Mouse (Mus musculus): ENCODE measurements around the gene Glis3.

Glis3 gene

GRCm38 (mm10) chr19:28389146-28389545, 290.7 kb downstream of the Glis3 start:
- no peak for DNase-seq (ENCODE audit: low spot score in 2 of 2)

- no peak for DNase-seq (ENCODE audit: low spot score in 2 of 2)
Observed at GRCm38 (mm10) chr19:28383425-28383824, 296.5 kb downstream of the Glis3 start.

GRCm38 (mm10) chr19:28382168-28382911, 297.5 kb downstream of the Glis3 start:
- no peak for DNase-seq (ENCODE audit: low spot score in 2 of 2)

- no peak for DNase-seq (ENCODE audit: low spot score in 2 of 2)
Observed at GRCm38 (mm10) chr19:28381441-28381840, 298.4 kb downstream of the Glis3 start.

GRCm38 (mm10) chr19:28380691-28381262, 299.1 kb downstream of the Glis3 start:
- peak in 1 of 2 experiments; percentile 31 for DNase-seq (ENCODE audit: low spot score in 2 of 2)

GRCm38 (mm10) chr19:28377788-28378295, 302.0 kb downstream of the Glis3 start:
- DNase-seq (ENCODE audit: low spot score in 2 of 2): no peak

- DNase-seq (ENCODE audit: low spot score in 2 of 2): no peak
Observed at GRCm38 (mm10) chr19:28376401-28376800, 303.5 kb downstream of the Glis3 start.

- peak in 1 of 2 experiments; percentile 40 for DNase-seq (ENCODE audit: low spot score in 2 of 2)
Observed at GRCm38 (mm10) chr19:28375746-28376145, 304.1 kb downstream of the Glis3 start.

- no peak for DNase-seq (ENCODE audit: low spot score in 2 of 2)
Observed at GRCm38 (mm10) chr19:28374524-28374923, 305.4 kb downstream of the Glis3 start.

- no peak for DNase-seq (ENCODE audit: low spot score in 2 of 2)
Observed at GRCm38 (mm10) chr19:28368215-28368614, 311.7 kb downstream of the Glis3 start.

GRCm38 (mm10) chr19:28367274-28367673, 312.6 kb downstream of the Glis3 start:
- no peak for DNase-seq (ENCODE audit: low spot score in 2 of 2)

- no peak for DNase-seq (ENCODE audit: low spot score in 2 of 2)
Observed at GRCm38 (mm10) chr19:28366766-28367165, 313.1 kb downstream of the Glis3 start.

- DNase-seq (ENCODE audit: low spot score in 2 of 2): no peak
Observed at GRCm38 (mm10) chr19:28365897-28366296, 314.0 kb downstream of the Glis3 start.

- no peak for DNase-seq (ENCODE audit: low spot score in 2 of 2)
Observed at GRCm38 (mm10) chr19:28360884-28361283, 319.0 kb downstream of the Glis3 start.

- no peak for DNase-seq (ENCODE audit: low spot score in 2 of 2)
Observed at GRCm38 (mm10) chr19:28357595-28357994, 322.3 kb downstream of the Glis3 start.

GRCm38 (mm10) chr19:28351068-28352066, 328.5 kb downstream of the Glis3 start:
- DNase-seq (ENCODE audit: low spot score in 2 of 2): no peak

- no peak for DNase-seq (ENCODE audit: low spot score in 2 of 2)
Observed at GRCm38 (mm10) chr19:28347080-28347825, 332.6 kb downstream of the Glis3 start.

GRCm38 (mm10) chr19:28343640-28344039, 336.2 kb downstream of the Glis3 start:
- peak in 1 of 2 experiments; percentile 6 for DNase-seq (ENCODE audit: low spot score in 2 of 2)

- no peak for DNase-seq (ENCODE audit: low spot score in 2 of 2)
Observed at GRCm38 (mm10) chr19:28337574-28337973, 342.3 kb downstream of the Glis3 start.

- DNase-seq (ENCODE audit: low spot score in 2 of 2): no peak
Observed at GRCm38 (mm10) chr19:28336651-28337510, 343.0 kb downstream of the Glis3 start.
